Mouse (Mus musculus) liver, adult (tissue): ENCODE data around the gene Slc2a6.

Source experiments
- GATA4 ChIP-seq: IDR thresholded peaks from 2 replicates; pipeline ENCODE4 v1.6.1; 2014; ENCODE audit warnings: mild to moderate bottlenecking, low read length; ENCODE audit not compliant: insufficient replicate concordance

Slc2a6 gene

GRCm38 (mm10) chr2:27044166-27044565, 16.4 kb upstream of the Slc2a6 start:
- TF ChIP-seq GATA4, result no peak

GRCm38 (mm10) chr2:27043461-27043860, 15.7 kb upstream of the Slc2a6 start:
- TF ChIP-seq GATA4, result no peak

GRCm38 (mm10) chr2:27042131-27042844, 14.5 kb upstream of the Slc2a6 start:
- TF ChIP-seq GATA4, result no peak

GRCm38 (mm10) chr2:27039286-27039685, 11.5 kb upstream of the Slc2a6 start:
- no peak for TF ChIP-seq GATA4

GRCm38 (mm10) chr2:27038596-27038995, 10.8 kb upstream of the Slc2a6 start:
- TF ChIP-seq GATA4, result no peak

- TF ChIP-seq GATA4, result no peak
These were observed 9.2 kb upstream of the Slc2a6 start for GRCm38 (mm10) chr2:27037008-27037407.

GRCm38 (mm10) chr2:27036003-27036402, 8.2 kb upstream of the Slc2a6 start:
- TF ChIP-seq GATA4, result no peak

- TF ChIP-seq GATA4, result no peak
These were observed 4.6 kb upstream of the Slc2a6 start for GRCm38 (mm10) chr2:27032361-27032760.

GRCm38 (mm10) chr2:27028437-27029015, 728 bp upstream of the Slc2a6 start:
- no peak for TF ChIP-seq GATA4

GRCm38 (mm10) chr2:27026857-27027617, 761 bp downstream of the Slc2a6 start:
- no peak for TF ChIP-seq GATA4

- TF ChIP-seq GATA4, result no peak
These were observed 1.5 kb downstream of the Slc2a6 start for GRCm38 (mm10) chr2:27026332-27026731.

- no peak for TF ChIP-seq GATA4
These were observed 2.3 kb downstream of the Slc2a6 start for GRCm38 (mm10) chr2:27025545-27025944.

GRCm38 (mm10) chr2:27024136-27024535, 3.7 kb downstream of the Slc2a6 start:
- TF ChIP-seq GATA4, result no peak

GRCm38 (mm10) chr2:27022612-27023011, 5.2 kb downstream of the Slc2a6 start:
- TF ChIP-seq GATA4, result no peak

GRCm38 (mm10) chr2:27021103-27021502, 6.7 kb downstream of the Slc2a6 start:
- TF ChIP-seq GATA4, result no peak

GRCm38 (mm10) chr2:27019530-27019929, 8.3 kb downstream of the Slc2a6 start:
- TF ChIP-seq GATA4, result no peak
